Mouse (Mus musculus) A20 (cell line): ENCODE measurements around the gene Gm49358.
A peak's percentile ranks its signal among the peaks of the same experiment; 100 is the strongest.

Experiments used
- DNase-seq: peaks from one replicate; pipeline ENCODE4 v3.0.0-alpha.2; 2011; ENCODE audit warnings: low read depth, low spot score

The Gm49358 gene

GRCm38 (mm10) chr10:86814292-86815131 lies 50.7 kb downstream of the Gm49358 start:
- no peak for DNase-seq

DNA sequence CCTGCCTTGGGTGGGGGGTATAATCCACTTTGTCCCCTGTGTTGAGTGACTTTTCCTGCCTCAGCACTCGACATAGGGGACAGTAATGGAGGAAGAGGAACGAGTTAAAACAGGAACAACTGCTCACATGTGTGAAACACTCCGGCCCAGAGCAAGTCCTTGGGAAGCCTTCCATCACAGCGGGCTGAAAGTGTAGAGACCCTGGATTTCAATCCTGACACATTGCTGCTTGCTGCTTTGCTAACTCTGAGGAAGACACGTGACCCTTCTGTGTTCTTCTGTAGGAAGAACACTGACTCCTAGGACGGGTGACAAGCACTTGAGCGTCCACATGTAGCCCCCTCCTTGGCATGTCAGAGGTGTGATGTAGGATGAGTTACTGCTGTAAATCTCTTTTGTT lies 51.4 kb downstream of the Gm49358 start:
- DNase-seq: no peak

- DNase-seq: no peak
Observed at GRCm38 (mm10) chr10:86819649-86820165, 55.9 kb downstream of the Gm49358 start.

DNA sequence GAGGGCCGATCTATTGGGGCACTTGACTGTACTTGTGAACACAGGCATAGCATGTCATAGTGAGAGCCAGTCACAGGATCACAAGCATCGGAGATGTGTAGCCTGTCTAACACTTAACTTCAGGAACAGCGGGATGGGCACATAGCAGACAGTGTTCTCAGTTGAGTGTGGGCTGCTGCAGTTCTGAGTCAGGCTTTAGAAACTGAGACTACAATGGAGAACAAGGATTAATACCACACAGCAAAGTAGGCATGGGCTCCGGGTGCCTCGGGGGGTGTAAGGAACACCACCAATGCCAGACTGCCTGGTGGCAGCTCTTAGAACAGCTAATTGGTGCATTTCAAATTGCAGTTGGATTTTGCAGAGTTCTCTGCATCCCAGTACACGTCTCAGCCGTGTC lies 57.2 kb downstream of the Gm49358 start:
- DNase-seq: no peak

DNA sequence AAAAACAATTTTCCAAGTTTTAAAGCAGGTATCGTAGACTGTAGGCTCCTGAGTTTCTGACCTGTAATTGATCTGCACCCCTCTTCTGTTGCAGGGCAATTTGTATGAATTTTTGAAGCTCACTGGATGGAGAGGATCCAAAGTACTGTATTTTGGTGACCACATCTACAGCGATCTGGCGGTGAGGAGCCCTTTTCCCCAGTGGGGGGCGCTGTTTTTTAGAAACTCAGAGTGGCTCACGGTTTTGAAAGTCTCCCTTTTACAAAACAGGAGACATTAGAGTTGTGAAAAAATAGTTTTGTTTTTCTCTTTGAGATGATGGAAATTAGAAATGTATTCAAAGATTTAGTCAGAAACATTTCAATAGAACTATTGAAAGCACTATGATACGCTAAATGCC lies 60.3 kb downstream of the Gm49358 start:
- DNase-seq: peak; percentile 16

DNA sequence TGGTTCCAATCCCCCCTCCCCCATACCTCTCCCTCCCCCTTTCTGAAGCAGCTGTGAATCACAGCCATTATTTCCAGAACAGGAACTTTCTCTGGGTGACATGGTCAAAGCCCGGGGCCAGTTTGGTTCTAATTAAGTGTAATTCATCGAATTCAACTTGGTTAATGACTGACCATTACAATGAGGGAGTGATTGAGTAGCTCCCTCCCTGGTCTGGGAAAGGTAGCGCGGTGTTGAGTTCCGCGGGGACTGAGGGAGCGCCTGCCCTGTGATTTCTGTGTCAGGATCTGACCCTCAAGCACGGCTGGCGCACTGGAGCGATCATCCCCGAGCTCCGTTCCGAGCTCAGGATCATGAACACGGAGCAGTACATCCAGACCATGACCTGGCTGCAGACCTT lies 61.1 kb downstream of the Gm49358 start:
- DNase-seq: no peak

DNA sequence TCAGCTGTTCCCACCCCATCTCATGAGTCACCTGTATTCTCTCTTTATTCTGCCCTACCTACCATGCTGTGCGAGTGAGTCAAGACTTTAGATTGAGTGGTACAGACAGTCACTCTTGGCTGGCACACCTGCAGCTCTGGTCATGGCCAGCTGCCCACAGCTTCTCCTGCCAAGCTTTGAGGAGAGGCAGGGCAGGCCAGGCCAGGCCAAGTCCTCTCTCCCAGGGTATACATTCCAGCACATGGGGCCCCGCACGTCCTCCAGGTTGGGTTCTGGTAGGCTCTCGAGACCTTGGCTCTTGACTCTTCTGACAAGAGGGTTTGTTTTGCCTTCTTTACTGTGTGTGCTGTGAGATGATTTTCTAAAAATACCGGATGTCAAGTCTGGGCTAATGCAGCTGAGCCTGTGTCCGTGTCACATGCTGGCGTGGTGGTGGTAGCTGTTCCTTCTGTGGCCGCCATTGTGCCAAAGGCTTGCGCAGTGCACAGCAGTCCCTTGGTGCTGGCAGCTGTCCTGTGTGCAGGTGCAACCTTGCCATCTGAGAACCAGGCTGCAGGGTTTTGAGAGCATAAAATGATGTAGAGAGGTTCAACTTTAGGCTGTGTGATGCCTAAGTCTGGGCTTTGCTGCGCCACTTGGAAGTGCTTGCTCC lies 62.2 kb downstream of the Gm49358 start:
- DNase-seq: peak; percentile 39

- no peak for DNase-seq
Observed at GRCm38 (mm10) chr10:86826929-86827328, 63.2 kb downstream of the Gm49358 start.

DNA sequence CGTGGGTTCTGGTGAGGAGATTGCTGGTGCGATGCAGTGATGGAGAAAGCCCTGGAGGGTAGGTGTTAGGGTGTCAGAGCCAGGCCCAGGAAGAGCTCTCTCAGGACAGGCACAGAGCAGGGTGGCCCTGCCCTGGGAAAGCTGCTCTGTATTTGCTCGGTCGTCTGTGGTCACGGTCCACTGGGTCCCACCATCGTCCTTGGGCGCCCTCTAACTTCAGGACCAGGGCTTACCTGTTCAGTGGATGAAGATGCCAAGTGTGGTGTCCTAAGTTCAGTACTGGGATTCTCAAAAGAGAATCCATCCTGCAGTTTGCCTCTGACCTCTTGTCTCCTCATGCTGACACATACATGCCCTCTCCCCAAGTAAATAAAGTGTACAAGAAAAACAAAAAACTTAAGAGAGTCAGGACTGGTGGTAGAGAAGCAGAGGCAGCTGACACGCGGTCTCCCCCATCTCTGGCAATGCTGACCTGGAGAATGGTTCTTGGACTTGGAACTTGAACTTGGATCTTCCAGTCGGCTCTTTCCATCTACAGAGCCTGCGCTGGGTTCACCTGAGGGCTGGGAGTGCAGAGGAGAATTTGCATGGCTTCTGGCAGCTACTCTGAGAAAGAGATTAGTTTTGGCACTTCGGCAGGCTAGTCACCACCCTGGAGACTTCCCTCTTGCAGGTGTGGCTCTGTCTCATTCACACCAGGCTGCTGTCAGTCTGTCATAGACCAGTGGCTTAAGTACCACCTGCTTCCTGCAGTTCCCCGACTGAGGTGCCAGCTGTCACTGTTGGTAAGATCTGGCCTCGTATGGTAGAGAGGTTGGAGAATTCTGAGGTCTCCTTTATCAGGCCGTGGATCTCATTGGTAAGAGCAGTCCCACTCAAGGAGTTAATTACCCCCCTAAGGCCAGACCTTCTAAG lies 64.7 kb downstream of the Gm49358 start:
- DNase-seq: peak; percentile 88

GRCm38 (mm10) chr10:86829515-86829914 lies 65.7 kb downstream of the Gm49358 start:
- DNase-seq: peak; percentile 36

DNA sequence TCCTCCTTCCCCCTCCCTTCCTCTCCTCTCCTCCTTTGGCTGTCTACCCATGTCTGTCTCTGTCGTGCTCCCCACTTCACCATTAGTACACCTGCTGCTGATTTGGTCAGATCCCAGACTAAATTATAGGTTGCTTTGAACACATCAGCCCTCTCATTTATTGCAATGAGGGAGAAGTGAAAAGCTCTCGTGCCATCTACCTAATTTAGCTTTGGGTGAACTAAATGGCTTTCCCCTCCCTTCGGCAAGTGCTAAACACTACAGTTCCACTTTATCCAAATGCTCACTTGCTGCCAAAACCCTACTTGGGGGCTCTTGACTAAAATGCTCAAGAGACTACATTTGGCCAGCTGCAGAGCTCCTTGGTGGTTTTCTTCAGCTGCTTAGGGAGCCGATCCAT lies 73.0 kb downstream of the Gm49358 start:
- DNase-seq: no peak

DNA sequence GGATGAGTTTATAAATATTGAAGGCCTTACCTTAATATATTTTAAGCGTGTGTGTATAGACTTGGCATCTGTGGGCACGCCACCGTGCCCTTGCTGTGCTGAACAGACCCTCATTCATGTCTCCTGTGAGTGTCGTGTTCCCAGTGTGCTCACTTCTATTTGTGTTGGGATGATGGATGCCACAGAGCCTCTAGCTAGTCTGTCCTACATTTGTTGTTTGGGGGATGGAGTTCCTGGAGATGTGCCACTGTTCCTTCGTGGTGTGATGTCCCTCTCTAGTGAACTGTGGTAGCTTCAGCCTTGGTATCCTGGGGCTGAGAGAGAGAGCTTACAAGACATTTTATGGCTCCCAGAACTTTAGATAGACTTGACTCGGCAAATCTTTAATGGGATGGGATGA lies 75.1 kb downstream of the Gm49358 start:
- no peak for DNase-seq

DNA sequence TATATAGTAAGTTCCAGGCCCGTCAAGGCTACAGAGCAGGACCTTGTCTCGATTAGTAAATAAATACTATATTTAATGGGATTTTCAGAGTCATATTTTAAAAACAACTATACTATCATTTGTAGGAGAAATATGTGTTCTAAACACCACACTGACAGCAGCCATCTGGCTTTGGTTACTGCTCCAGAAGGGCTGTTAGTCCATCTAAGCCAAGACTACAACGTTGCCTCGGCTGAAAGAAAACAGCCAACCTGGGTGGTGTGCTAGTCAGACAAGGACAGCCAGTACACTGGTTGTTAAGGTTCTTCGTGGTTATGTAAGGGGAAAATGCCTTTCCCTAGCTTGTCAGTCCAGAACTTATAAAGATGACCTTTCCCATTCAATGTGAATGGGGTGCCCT lies 78.9 kb downstream of the Gm49358 start:
- no peak for DNase-seq

GRCm38 (mm10) chr10:86846926-86847467 lies 83.2 kb downstream of the Gm49358 start:
- no peak for DNase-seq

GRCm38 (mm10) chr10:86849087-86849486 lies 85.3 kb downstream of the Gm49358 start:
- no peak for DNase-seq

DNA sequence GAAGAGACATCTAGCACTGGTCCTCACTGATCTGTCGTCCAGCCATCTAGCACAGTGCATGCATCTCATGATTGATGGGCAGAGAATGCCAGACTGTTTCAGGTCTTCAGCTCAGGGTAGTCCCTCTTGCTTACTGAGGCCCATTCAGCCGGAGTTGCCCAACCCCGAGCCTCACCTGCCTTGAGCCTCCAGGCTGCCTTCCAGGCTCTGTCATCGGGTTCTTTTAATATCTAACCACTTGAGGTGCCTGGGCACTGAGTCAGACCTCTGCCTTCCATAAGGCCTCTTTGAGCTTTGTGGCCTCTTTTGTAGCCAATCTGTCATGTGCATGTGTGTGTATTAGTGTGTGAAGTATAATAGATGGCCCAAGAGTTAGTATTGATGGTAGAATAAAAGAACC lies 85.7 kb downstream of the Gm49358 start:
- DNase-seq: no peak

DNA sequence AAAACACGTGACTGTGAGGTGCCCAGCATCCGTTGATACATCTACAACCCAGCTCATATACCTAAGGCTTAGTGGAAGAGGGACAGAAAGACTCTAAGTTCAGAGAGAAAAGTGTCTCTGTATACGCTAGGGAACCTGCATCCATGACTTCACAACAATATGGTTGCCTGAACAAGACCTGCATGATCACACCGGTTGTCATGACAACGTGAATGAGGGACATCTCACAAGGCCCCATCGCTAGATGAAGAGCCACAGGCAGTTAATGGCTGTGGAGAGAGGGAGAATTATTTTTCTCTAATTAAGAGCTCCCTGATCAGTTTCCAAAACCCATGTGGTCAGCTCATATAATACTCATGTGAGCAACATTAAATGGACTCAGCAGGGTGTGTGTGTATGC lies 88.4 kb downstream of the Gm49358 start:
- DNase-seq: no peak

- DNase-seq: no peak
Observed at GRCm38 (mm10) chr10:86853433-86853832, 89.7 kb downstream of the Gm49358 start.

DNA sequence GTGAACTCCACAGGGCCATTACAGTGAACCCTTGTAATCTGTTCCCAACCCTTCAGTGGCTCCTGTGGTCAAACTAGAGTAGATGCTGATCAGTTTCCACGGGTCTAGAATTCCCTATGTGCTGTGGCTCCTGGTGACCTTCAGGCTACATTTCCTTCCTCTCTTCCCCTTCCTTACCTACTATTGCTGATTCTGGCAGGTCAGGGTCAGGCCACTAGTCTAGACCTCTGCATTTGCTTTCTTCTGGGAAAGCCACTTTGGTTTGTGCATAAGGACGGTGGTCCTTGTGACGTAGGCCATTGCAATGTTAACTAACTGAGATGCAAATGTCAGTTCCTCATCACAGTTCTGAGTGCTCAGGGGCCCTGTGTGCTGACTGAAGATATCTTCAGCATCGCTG lies 96.6 kb downstream of the Gm49358 start:
- DNase-seq: no peak

DNA sequence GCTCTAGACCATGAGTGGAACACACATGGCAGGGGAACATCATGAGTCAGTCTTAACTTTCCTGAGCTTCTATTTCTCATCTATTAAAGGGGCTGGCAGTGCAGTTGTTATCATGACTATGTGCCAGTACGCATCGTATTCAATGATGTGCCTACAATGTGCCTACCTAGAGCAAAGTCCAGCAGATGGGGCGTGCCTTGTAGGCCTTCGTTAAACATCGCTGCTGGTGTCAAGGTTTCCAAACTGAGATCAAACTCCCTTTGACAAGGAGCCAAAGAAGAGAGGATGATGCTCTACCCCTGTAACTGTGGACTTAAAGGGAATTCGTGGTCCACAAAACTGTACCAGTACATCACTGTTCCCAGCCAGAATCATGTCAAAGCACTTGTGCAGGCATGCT lies 98.7 kb downstream of the Gm49358 start:
- no peak for DNase-seq

- DNase-seq: peak; percentile 23
Observed at GRCm38 (mm10) chr10:86863429-86863828, 99.7 kb downstream of the Gm49358 start.

- DNase-seq: no peak
Observed at GRCm38 (mm10) chr10:86872121-86872520, 108.3 kb downstream of the Gm49358 start.
